Mouse (Mus musculus): ENCODE results near the gene Cela2a. TPM values are rescaled to one million over a fixed set of nuclear protein-coding genes. Genes with fewer than 3 reads are reported as not detected.
A peak's percentile ranks its signal among the peaks of the same experiment; 100 is the strongest.

Gene Cela2a
- not detected in 2 replicates for polyA plus RNA-seq (2016; fragmentation: Nextera tagmentation; extraction: Ambion mirVana)

- Histone ChIP-seq H3K4me1 (no peaks in the 10 kb centered on the region), H3K36me3 (no peaks in the 10 kb centered on the region), H3K27me3 (no peaks in the 10 kb centered on the region), H3K27ac (no peak within 1 kb of the TSS), H3K4me3 (no peak within 1 kb of the TSS), H3K9me3 (no peaks in the 10 kb centered on the region), H3K9ac (no peak within 1 kb of the TSS), H3K4me2 (replicated peaks) (no peak within 1 kb of the TSS)
- no peak for ATAC-seq (ENCODE audit: insufficient number of reproducible peaks, insufficient read depth, low FRiP score, low TSS enrichment)
- WGBS: 65% methylated on average over 5 of the region's 5 CpGs
These were observed at the start of gene Cela2a for GRCm38 (mm10) chr4:141826060-141826459. Gene Cela2a, minus strand, starts transcription at chr4:141826160.

DNA sequence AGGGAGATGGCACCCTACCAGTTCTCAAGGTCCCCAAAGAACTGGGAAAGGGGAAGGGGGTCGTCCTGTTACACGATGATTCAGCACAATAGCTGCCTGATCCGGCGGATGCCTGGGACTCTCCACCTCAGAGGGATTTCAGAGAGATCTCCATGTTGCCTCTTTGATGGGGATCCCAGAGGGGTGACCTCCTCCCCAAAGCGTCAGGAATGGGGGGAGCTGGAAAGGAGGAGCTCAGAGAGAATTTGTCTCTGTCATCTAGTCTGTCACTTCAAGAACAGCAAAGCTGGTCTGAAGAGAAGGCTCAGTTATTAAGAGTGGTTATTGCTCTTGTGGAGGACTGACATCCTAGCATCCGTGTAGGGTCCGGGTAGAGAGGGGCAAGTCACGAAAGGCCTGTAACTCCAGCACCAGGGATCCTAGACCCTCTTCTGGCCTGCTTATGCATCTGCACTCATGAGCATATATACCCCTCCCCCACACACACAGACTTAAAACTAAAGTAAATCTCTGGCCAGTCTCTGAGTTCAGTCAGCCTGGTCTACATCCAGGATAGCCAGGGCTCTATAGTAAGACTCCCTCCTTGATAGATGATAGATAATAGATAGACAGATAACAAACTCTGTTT, 49.6 kb upstream of the Cela2a start:
- Histone ChIP-seq H3K4me2 (replicated peaks) (peak overlapping the region; percentile 96), H3K4me3 (peak overlapping the region; percentile 66), H3K36me3 (no peaks in the 10 kb centered on the region), H3K9ac (no peak overlapping the region; the same call in 1 of the 2 replicates), H3K9me3 (no peaks in the 10 kb centered on the region), H3K27me3 (no peaks in the 10 kb centered on the region), H3K4me1 (peaks cover 11% of the 10 kb centered on the region; the same call in 1 of the 2 replicates), H3K27ac (no peak overlapping the region)
- ATAC-seq (ENCODE audit: insufficient number of reproducible peaks, insufficient read depth, low FRiP score, low TSS enrichment): 0 out of 2 replicates have a peak, but pooled peaks have one; percentile 1
- WGBS: 9% methylated on average over 8 of the region's 8 CpGs

GRCm38 (mm10) chr4:141874601-141875460, 48.9 kb upstream of the Cela2a start, which contains the start of gene Efhd2:
Gene Efhd2, minus strand, starts transcription at chr4:141874920.
- peak; percentile 89 for ATAC-seq (ENCODE audit: insufficient number of reproducible peaks, insufficient read depth, low FRiP score, low TSS enrichment)
- under 1% methylated on average over 72 of the region's 73 CpGs for WGBS
- Histone ChIP-seq H3K9ac (peak within 1 kb of the TSS; percentile 79), H3K27ac (no peak within 1 kb of the TSS), H3K4me2 (replicated peaks) (peak within 1 kb of the TSS; percentile 96), H3K4me3 (peak within 1 kb of the TSS; percentile 66), H3K9me3 (no peaks in the 10 kb centered on the region), H3K4me1 (peaks cover 8% of the 10 kb centered on the region; the same call in 1 of the 2 replicates), H3K36me3 (no peaks in the 10 kb centered on the region), H3K27me3 (no peaks in the 10 kb centered on the region)

DNA sequence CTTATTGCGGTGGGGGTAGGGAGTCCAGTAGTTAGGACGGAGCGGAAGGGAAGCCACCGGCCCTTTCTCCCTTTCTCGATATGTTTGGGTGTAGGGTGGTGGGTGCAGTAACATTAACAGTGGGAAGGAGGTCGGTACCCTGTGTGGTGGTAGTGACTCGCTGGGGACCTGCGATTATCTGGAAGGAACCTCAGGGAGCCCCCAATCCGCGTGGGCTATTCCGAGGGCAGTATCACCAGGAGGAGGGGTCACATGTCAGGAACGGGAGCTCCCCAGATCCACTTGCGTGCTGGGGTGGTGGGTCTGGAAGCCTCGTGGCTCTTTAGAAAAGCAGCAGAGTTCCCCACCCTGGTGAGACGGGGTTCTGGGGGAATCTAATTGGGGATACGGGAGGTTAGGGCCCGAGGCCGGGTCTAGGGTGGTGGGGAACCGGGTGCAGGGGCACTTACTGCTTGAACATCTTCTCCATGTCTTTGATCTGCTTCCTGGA, 48.2 kb upstream of the Cela2a start:
- Histone ChIP-seq H3K36me3 (no peaks in the 10 kb centered on the region), H3K4me2 (replicated peaks) (peak overlapping the region; percentile 96), H3K9me3 (no peaks in the 10 kb centered on the region), H3K9ac (peak overlapping the region; percentile 79), H3K27ac (no peak overlapping the region), H3K27me3 (no peaks in the 10 kb centered on the region), H3K4me1 (peaks cover 8% of the 10 kb centered on the region; the same call in 1 of the 2 replicates), H3K4me3 (peak overlapping the region; percentile 66)
- 4% methylated on average over 19 of the region's 19 CpGs for WGBS
- no peak for ATAC-seq (ENCODE audit: insufficient number of reproducible peaks, insufficient read depth, low FRiP score, low TSS enrichment)

- Histone ChIP-seq H3K4me3 (0 out of 2 replicates have a peak overlapping the region, but pooled peaks have one; percentile 66), H3K9ac (no peak overlapping the region), H3K4me1 (peaks cover 8% of the 10 kb centered on the region; the same call in 1 of the 2 replicates), H3K9me3 (no peaks in the 10 kb centered on the region), H3K36me3 (no peaks in the 10 kb centered on the region), H3K27me3 (no peaks in the 10 kb centered on the region), H3K27ac (no peak overlapping the region), H3K4me2 (replicated peaks) (peak overlapping the region; percentile 96)
- no peak for ATAC-seq (ENCODE audit: insufficient number of reproducible peaks, insufficient read depth, low FRiP score, low TSS enrichment)
- 85% methylated on average over 9 of the region's 9 CpGs for WGBS
These were observed 47.0 kb upstream of the Cela2a start for GRCm38 (mm10) chr4:141872977-141873376.

GRCm38 (mm10) chr4:141871909-141872308, 45.9 kb upstream of the Cela2a start:
- Histone ChIP-seq H3K9me3 (no peaks in the 10 kb centered on the region), H3K9ac (no peak overlapping the region; the same call in 1 of the 2 replicates), H3K4me3 (no peak overlapping the region), H3K27me3 (no peaks in the 10 kb centered on the region), H3K36me3 (no peaks in the 10 kb centered on the region), H3K4me1 (peaks cover 16% of the 10 kb centered on the region), H3K4me2 (replicated peaks) (0 out of 2 replicates have a peak overlapping the region, but pooled peaks have one; percentile 3), H3K27ac (no peak overlapping the region)
- 52% methylated on average over 9 of the region's 9 CpGs for WGBS
- no peak for ATAC-seq (ENCODE audit: insufficient number of reproducible peaks, insufficient read depth, low FRiP score, low TSS enrichment)

- no peak overlapping the region for H3K4me3 ChIP-seq
- no peak overlapping the region for H3K9ac ChIP-seq
- no peaks in the 10 kb centered on the region for H3K9me3 ChIP-seq
- H3K4me2 ChIP-seq (replicated peaks): no peak overlapping the region
- peaks cover 18% of the 10 kb centered on the region for H3K4me1 ChIP-seq
- no peaks in the 10 kb centered on the region for H3K36me3 ChIP-seq
- no peak for ATAC-seq (ENCODE audit: insufficient number of reproducible peaks, insufficient read depth, low FRiP score, low TSS enrichment)
- no peaks in the 10 kb centered on the region for H3K27me3 ChIP-seq
- H3K27ac ChIP-seq: no peak overlapping the region
- 88% methylated on average over 3 of the region's 3 CpGs for WGBS
These were observed 45.4 kb upstream of the Cela2a start for GRCm38 (mm10) chr4:141871333-141871725.

DNA sequence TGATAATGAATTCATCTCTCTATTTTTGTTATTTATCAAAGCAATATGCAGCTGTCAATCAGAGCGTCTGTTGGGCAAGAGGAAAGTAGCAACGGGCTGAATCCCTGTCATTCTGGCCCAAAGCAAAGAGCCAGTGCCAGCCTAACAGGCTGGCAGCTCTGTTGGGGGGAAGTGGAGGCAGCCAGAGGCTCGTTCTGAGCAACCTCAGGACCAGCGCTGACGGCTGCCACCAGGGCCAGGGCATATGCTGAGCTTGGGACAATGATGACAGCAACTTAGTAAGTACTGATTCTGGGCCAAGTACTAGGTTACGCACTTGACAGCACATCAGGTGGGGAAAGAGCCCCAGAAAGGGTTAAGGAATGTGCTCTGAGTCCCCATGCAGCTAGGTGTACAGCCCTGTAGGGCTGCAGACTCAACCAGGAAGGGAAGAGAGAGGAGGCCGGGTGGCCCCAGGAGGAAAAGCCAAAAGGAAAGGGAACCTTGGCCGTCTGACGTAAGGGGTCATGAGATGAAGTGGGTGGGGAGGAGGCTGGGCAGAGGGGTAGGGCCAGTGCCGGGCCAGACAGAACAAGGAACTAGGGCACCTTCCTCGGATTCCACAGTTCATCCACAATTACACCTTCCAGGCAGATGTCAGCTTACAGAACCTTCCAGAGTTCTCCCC, 44.8 kb upstream of the Cela2a start:
- Histone ChIP-seq H3K9me3 (no peaks in the 10 kb centered on the region), H3K4me1 (peaks cover 18% of the 10 kb centered on the region)

DNA sequence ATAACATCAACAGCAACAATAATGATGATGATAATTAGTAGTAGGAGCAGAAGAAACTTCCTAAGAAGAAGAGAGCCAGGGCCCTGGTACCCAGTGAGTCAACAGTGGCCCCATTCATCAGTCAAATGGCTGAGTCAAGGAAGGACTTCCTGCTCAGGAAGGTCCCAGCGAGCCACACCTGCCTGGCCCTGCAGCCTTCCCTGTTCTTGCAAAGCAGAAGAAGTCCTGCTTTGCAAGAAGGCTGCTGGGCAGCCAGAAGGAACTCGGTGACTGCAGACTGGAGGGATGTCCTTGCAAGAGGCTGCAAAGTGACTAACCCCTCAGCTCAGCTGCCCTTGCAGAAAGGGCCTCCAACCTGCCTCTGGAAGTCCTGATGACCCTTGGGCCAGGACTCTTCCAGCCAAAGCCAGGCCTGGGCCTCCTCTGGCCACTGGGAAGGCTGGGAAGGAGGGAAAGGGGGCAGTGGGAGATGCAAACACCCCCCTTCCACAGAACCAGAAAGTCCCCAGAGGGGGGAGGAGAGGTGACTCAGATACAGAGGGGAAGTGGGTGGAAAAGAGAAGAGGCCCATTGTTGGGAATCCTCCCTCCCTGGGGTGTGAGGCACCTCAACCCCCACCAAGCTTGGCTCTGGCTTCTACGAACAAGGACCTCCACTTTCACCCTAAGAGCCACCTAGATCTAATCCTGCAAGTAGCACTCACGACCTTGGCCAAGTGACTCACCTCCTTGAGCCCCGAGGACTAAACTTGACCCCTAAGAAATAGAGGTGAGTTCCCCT, 43.7 kb upstream of the Cela2a start:
- no peak for ATAC-seq (ENCODE audit: insufficient number of reproducible peaks, insufficient read depth, low FRiP score, low TSS enrichment)
- H3K9ac ChIP-seq: no peak overlapping the region
- peaks cover 10% of the 10 kb centered on the region for H3K4me1 ChIP-seq
- H3K4me2 ChIP-seq (replicated peaks): no peak overlapping the region
- no peaks in the 10 kb centered on the region for H3K27me3 ChIP-seq
- H3K36me3 ChIP-seq: no peaks in the 10 kb centered on the region
- H3K27ac ChIP-seq: no peak overlapping the region
- 65% methylated on average over 5 of the region's 5 CpGs for WGBS
- H3K9me3 ChIP-seq: no peaks in the 10 kb centered on the region
- H3K4me3 ChIP-seq: no peak overlapping the region

More for the DNA sequence above, 44.8 kb upstream of the Cela2a start:
- H3K4me2 ChIP-seq (replicated peaks): no peak overlapping the region
- no peak for ATAC-seq (ENCODE audit: insufficient number of reproducible peaks, insufficient read depth, low FRiP score, low TSS enrichment)
- no peak overlapping the region for H3K27ac ChIP-seq
- no peaks in the 10 kb centered on the region for H3K27me3 ChIP-seq
- WGBS: 72% methylated on average over 11 of the region's 11 CpGs
- H3K9ac ChIP-seq: no peak overlapping the region
- no peak overlapping the region for H3K4me3 ChIP-seq
- H3K36me3 ChIP-seq: no peaks in the 10 kb centered on the region

GRCm38 (mm10) chr4:141868051-141868450, 42.1 kb upstream of the Cela2a start:
- WGBS: 89% methylated on average over 10 of the region's 10 CpGs
- H3K9me3 ChIP-seq: no peaks in the 10 kb centered on the region
- no peaks in the 10 kb centered on the region for H3K27me3 ChIP-seq
- no peak for ATAC-seq (ENCODE audit: insufficient number of reproducible peaks, insufficient read depth, low FRiP score, low TSS enrichment)
- no peak overlapping the region for H3K27ac ChIP-seq
- H3K4me3 ChIP-seq: no peak overlapping the region
- no peak overlapping the region for H3K4me2 ChIP-seq (replicated peaks)
- no peaks in the 10 kb centered on the region for H3K36me3 ChIP-seq
- peaks cover 10% of the 10 kb centered on the region for H3K4me1 ChIP-seq
- H3K9ac ChIP-seq: no peak overlapping the region

DNA sequence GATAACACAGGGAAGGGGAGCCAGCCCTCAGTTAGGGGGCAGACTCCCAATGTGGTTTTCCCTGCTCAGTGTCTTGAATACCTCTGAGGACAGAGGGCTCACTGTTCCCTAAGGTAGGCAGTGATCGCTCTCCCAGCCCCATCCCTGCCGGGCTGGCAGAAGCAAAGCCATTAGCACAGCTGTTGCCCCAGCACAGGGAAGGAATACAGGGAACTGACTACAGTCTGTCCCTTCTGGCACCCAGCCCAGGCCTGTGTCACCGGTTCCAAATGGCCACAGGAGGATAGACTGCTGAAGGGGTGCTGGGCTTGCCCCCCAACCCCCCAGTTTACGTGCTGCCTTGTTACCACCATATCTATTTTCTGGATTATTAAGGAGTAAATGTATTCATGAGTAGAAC, 41.5 kb upstream of the Cela2a start:
- Histone ChIP-seq H3K27ac (no peak overlapping the region; the same call in 1 of the 2 replicates), H3K27me3 (no peaks in the 10 kb centered on the region), H3K4me2 (replicated peaks) (no peak overlapping the region), H3K4me3 (no peak overlapping the region), H3K9ac (no peak overlapping the region), H3K9me3 (no peaks in the 10 kb centered on the region), H3K4me1 (peaks cover 10% of the 10 kb centered on the region), H3K36me3 (no peaks in the 10 kb centered on the region)
- peak; percentile 58 for ATAC-seq (ENCODE audit: insufficient number of reproducible peaks, insufficient read depth, low FRiP score, low TSS enrichment)
- 41% methylated on average over 4 of the region's 4 CpGs for WGBS

All from embryonic facial prominence, embryonic 12.5 days (tissue).